Mouse (Mus musculus) hindbrain, embryonic 16.5 days (tissue): ENCODE results near the gene Cd200r1. TPM values are rescaled to one million over a fixed set of nuclear protein-coding genes. Genes with fewer than 3 reads are reported as not detected.
"Not testable (repeated sequence)": the region's sequence is repeated elsewhere in the genome, so short reads cannot be mapped to it uniquely, and the experiment has no call there.

Experiments
- ATAC-seq: fragments of 200-750 bp; cut with Nextera tagmentation; 2 replicates; pipeline ENCODE4 v1.8.0; 2017; ENCODE audit warnings: moderate TSS enrichment, moderate library complexity
- H3K27ac ChIP-seq: fragments of 300-500 bp; sonication (generic); 2 replicates; pipeline ENCODE4 v1.5.1; 2014; ENCODE audit warnings: low read depth, mild to moderate bottlenecking, control low read depth, low read length, moderate library complexity
- H3K27me3 ChIP-seq: fragments of 300-500 bp; sonication (generic); replicated peaks from 2 replicates; pipeline ENCODE4 v1.6.1; 2014; ENCODE audit warnings: low read length; ENCODE audit not compliant: control insufficient read depth, insufficient read depth
- H3K36me3 ChIP-seq: fragments of 300-500 bp; sonication (generic); 2 replicates; pipeline ENCODE4 v1.6.1; 2014; ENCODE audit warnings: mild to moderate bottlenecking, low read length, moderate library complexity, mixed read lengths; ENCODE audit not compliant: control insufficient read depth, insufficient read depth
- H3K4me1 ChIP-seq: fragments of 300-500 bp; sonication (generic); 2 replicates; pipeline ENCODE4 v1.6.1; 2014; ENCODE audit warnings: low read depth, low read length; ENCODE audit not compliant: control insufficient read depth, insufficient read depth
- H3K4me2 ChIP-seq: fragments of 300-500 bp; sonication (generic); 2 replicates; pipeline ENCODE4 v1.6.1; 2014; ENCODE audit warnings: mild to moderate bottlenecking, low read length, control low read depth, moderate library complexity
- H3K4me3 ChIP-seq: fragments of 300-500 bp; sonication (generic); 2 replicates; pipeline ENCODE4 v1.5.1; 2014; ENCODE audit warnings: mild to moderate bottlenecking, low read length, control low read depth, moderate library complexity
- H3K9ac ChIP-seq: fragments of 300-500 bp; sonication (generic); 2 replicates; pipeline ENCODE4 v1.6.1; 2014; ENCODE audit warnings: low read depth, mild to moderate bottlenecking, control low read depth, low read length, moderate library complexity
- H3K9me3 ChIP-seq: fragments of 300-500 bp; sonication (generic); 2 replicates; pipeline ENCODE4 v1.6.1; 2014; ENCODE audit warnings: mild to moderate bottlenecking, low read length, moderate library complexity; ENCODE audit not compliant: control insufficient read depth
- WGBS: fragments of 180-500 bp; shearing (Covaris S2); extraction: QIAGEN DNeasy Blood & Tissue Kit; methylation state at CpG from one replicate; pipeline ENCODE4 v1.1.7; 2014; 5-methylcytosine and 5-hydroxymethylcytosine counted together
- polyA plus RNA-seq: library from polyadenylated mRNA; unstranded; fragments of >200 nt; fragmentation: Nextera tagmentation; extraction: Ambion mirVana; gene quantifications from 2 replicates; pipeline ENCODE4 v1.2.1, GENCODE M21; 2015

Cd200r1 gene
- polyA plus RNA-seq, 1 experiment from 2014 or later = 0.31 TPM

DNA sequence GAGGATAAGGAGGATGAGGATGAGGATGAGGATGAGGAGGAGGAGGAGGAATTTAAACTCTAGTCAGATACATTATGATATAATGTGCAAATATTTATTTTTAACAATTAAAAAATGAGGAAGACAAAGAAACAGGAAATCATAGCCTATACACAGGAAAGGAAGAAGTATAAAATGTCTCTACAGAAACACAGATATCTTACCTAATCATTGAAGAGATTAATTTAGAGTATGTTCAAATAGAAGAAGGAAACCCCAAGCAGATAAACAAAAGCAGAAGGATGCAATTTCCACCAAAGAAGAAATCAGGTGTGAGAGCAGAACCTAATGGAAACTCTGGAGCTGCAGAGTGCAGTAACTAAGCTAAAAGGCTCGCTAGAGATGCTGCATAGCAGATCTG is 52.5 kb downstream of the Cd200r1 start:
- Histone ChIP-seq H3K27ac (no peak overlapping the region), H3K27me3 (no peaks in the 10 kb centered on the region), H3K4me2 (no peak overlapping the region), H3K4me3 (no peak overlapping the region), H3K9ac (no peak overlapping the region), H3K9me3 (no peaks in the 10 kb centered on the region), H3K36me3 (no peaks in the 10 kb centered on the region), H3K4me1 (no peaks in the 10 kb centered on the region)
- WGBS = 39% methylated on average over 1 of the region's 1 CpGs
- no peak for ATAC-seq

DNA sequence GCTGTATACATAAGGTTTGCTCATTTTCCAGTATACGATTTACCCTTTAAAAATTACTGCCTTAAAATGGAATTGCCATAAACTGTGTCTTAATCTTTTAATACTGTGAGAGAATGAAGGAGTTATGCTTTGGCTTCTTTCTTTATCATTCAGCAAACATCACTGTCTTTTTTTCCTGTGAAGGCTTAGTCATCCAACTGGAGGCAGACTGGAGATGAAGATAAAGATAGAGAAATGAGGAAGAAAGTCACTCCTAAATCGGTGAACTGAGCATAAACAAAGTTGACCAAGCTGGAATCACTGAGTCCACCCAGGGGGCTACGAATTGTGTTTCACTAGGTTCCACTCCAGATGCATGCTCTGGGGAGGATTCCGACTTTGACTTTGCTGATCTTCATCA is 55.0 kb downstream of the Cd200r1 start:
- Histone ChIP-seq H3K27ac (no peak overlapping the region), H3K4me1 (no peaks in the 10 kb centered on the region), H3K9ac (no peak overlapping the region), H3K4me2 (no peak overlapping the region), H3K4me3 (no peak overlapping the region), H3K9me3 (no peaks in the 10 kb centered on the region), H3K36me3 (no peaks in the 10 kb centered on the region), H3K27me3 (no peaks in the 10 kb centered on the region)
- ATAC-seq = no peak
- WGBS = 86% methylated on average over 4 of the region's 4 CpGs

DNA sequence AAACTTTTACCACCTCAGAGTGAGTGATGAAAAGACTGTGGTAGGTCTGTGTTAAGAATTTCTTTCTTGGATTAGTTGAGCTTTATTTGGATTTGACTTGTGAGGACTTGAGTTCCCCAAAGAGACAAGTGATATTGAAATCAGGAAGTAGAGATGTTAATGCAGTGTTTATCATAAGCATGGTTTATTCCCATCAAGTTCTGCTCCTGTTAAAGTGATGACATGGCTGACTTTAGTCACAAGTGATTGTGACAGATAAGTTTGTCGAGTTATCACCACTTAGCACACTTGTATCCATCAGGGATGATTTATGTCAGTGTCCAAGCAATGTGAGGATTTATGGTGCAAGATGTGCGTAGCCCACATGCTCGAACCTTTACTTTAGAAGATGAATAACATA is 66.8 kb downstream of the Cd200r1 start:
- Histone ChIP-seq H3K36me3 (no peaks in the 10 kb centered on the region), H3K27ac (no peak overlapping the region), H3K4me3 (no peak overlapping the region), H3K9ac (no peak overlapping the region), H3K9me3 (no peaks in the 10 kb centered on the region), H3K4me1 (no peaks in the 10 kb centered on the region), H3K4me2 (no peak overlapping the region), H3K27me3 (no peaks in the 10 kb centered on the region)
- no peak for ATAC-seq
- 79% methylated on average over 3 of the region's 3 CpGs for WGBS

DNA sequence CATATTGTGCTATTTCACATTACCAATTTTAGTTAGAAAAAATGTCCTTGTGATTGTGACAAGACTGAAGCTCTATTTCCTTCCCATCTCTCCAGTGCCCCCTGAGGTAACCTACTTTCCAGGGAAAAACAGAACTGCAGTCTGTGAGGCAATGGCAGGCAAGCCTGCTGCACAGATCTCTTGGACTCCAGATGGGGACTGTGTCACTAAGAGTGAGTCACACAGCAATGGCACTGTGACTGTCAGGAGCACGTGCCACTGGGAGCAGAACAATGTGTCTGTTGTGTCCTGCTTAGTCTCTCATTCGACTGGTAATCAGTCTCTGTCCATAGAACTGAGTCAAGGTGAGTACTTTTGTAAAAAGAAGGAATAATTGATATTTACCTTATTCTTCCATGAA is 67.7 kb downstream of the Cd200r1 start:
- whole genome bisulfite sequencing = 47% methylated on average over 2 of the region's 2 CpGs
- H3K27me3 ChIP-seq, H3K4me3 ChIP-seq, H3K27ac ChIP-seq, H3K4me2 ChIP-seq, H3K36me3 ChIP-seq, H3K9me3 ChIP-seq, H3K9ac ChIP-seq, H3K4me1 ChIP-seq, ATAC-seq: not testable (repeated sequence)

Other genes starting within 250 kb of the Cd200r1 start
- 12.1 and 16.4 TPM in 2 replicates for gene Boc, start 206.8 kb upstream of the Cd200r1 start, polyA plus RNA-seq
- gene Nepro, start 41.4 kb upstream of the Cd200r1 start, polyA plus RNA-seq = 3.2 and 4.7 TPM in 2 replicates
- gene Gtpbp8, start 19.4 kb upstream of the Cd200r1 start, polyA plus RNA-seq = 35.4 and 36.2 TPM in 2 replicates
- not detected in 2 replicates for gene Cd200r4, start 46.0 kb downstream of the Cd200r1 start, polyA plus RNA-seq
- gene Cd200r2, start 101.4 kb downstream of the Cd200r1 start, polyA plus RNA-seq = 0.09 TPM in 1 of 2 replicates, not detected in the other
- 0.10 TPM in 1 of 2 replicates, not detected in the other for gene Cd200r3, start 177.9 kb downstream of the Cd200r1 start, polyA plus RNA-seq